Mouse (Mus musculus): ENCODE results near the gene Cap2. TPM values are rescaled to one million over a fixed set of nuclear protein-coding genes. Genes with fewer than 3 reads are reported as not detected.

The Cap2 gene
- polyA plus RNA-seq, 1 experiment from 2014 or later = 3.5 TPM

- Histone ChIP-seq H3K27ac (ENCODE audit: low read depth, low read length) (no peak overlapping the region), H3K27me3 (replicated peaks; ENCODE audit: control insufficient read depth, insufficient read depth, low read length) (no peaks in the 10 kb centered on the region), H3K9me3 (ENCODE audit: control insufficient read depth, low read length) (no peaks in the 10 kb centered on the region), H3K4me1 (replicated peaks; ENCODE audit: control insufficient read depth, insufficient read depth, low read length) (no peaks in the 10 kb centered on the region), H3K4me3 (ENCODE audit: low read depth, low read length) (no peak overlapping the region), H3K36me3 (ENCODE audit: control insufficient read depth, insufficient read depth, low read length) (no peaks in the 10 kb centered on the region), H3K9ac (ENCODE audit: low read depth, low read length) (no peak overlapping the region), H3K4me2 (no peak overlapping the region)
- DNase-seq (ENCODE audit: low spot score) (no peak), ATAC-seq (replicated peaks; ENCODE audit: low FRiP score) (no peak)
- 89% methylated on average over 5 of the region's 5 CpGs for WGBS
These were observed 87.0 kb downstream of the Cap2 start for GRCm38 (mm10) chr13:46588606-46589005.

GRCm38 (mm10) chr13:46590885-46591284 lies 89.2 kb downstream of the Cap2 start:
- no peak overlapping the region for H3K9ac ChIP-seq (ENCODE audit: low read depth, low read length)
- no peaks in the 10 kb centered on the region for H3K36me3 ChIP-seq (ENCODE audit: control insufficient read depth, insufficient read depth, low read length)
- no peak overlapping the region for H3K4me2 ChIP-seq
- DNase-seq (ENCODE audit: low spot score) (no peak), ATAC-seq (replicated peaks; ENCODE audit: low FRiP score) (no peak)
- H3K4me3 ChIP-seq (ENCODE audit: low read depth, low read length) = no peak overlapping the region
- H3K4me1 ChIP-seq (replicated peaks; ENCODE audit: control insufficient read depth, insufficient read depth, low read length) = no peaks in the 10 kb centered on the region
- H3K9me3 ChIP-seq (ENCODE audit: control insufficient read depth, low read length) = no peaks in the 10 kb centered on the region
- no peaks in the 10 kb centered on the region for H3K27me3 ChIP-seq (replicated peaks; ENCODE audit: control insufficient read depth, insufficient read depth, low read length)
- H3K27ac ChIP-seq (ENCODE audit: low read depth, low read length) = no peak overlapping the region
- WGBS = 91% methylated on average over 4 of the region's 4 CpGs

- Histone ChIP-seq H3K4me1 (replicated peaks; ENCODE audit: control insufficient read depth, insufficient read depth, low read length) (no peaks in the 10 kb centered on the region), H3K27ac (ENCODE audit: low read depth, low read length) (no peak overlapping the region), H3K4me2 (no peak overlapping the region), H3K36me3 (ENCODE audit: control insufficient read depth, insufficient read depth, low read length) (no peaks in the 10 kb centered on the region), H3K9ac (ENCODE audit: low read depth, low read length) (no peak overlapping the region), H3K27me3 (replicated peaks; ENCODE audit: control insufficient read depth, insufficient read depth, low read length) (no peaks in the 10 kb centered on the region), H3K9me3 (ENCODE audit: control insufficient read depth, low read length) (no peaks in the 10 kb centered on the region), H3K4me3 (ENCODE audit: low read depth, low read length) (no peak overlapping the region)
- 82% methylated on average over 5 of the region's 5 CpGs for WGBS
- no peak for ATAC-seq (replicated peaks; ENCODE audit: low FRiP score)
- DNase-seq (ENCODE audit: low spot score) = no peak
These were observed 99.0 kb downstream of the Cap2 start for GRCm38 (mm10) chr13:46600694-46601093.

GRCm38 (mm10) chr13:46601386-46601785 lies 99.7 kb downstream of the Cap2 start:
- WGBS = 82% methylated on average over 2 of the region's 2 CpGs

GRCm38 (mm10) chr13:46602674-46603073 lies 101.0 kb downstream of the Cap2 start:
- WGBS = 79% methylated on average over 11 of the region's 11 CpGs
- no peaks in the 10 kb centered on the region for H3K36me3 ChIP-seq (ENCODE audit: control insufficient read depth, insufficient read depth, low read length)
- DNase-seq (ENCODE audit: low spot score) (no peak), ATAC-seq (replicated peaks; ENCODE audit: low FRiP score) (no peak)
- H3K4me1 ChIP-seq (replicated peaks; ENCODE audit: control insufficient read depth, insufficient read depth, low read length) = no peaks in the 10 kb centered on the region
- no peaks in the 10 kb centered on the region for H3K9me3 ChIP-seq (ENCODE audit: control insufficient read depth, low read length)
- H3K9ac ChIP-seq (ENCODE audit: low read depth, low read length) = no peak overlapping the region
- H3K4me2 ChIP-seq = no peak overlapping the region
- H3K27ac ChIP-seq (ENCODE audit: low read depth, low read length) = no peak overlapping the region
- no peak overlapping the region for H3K4me3 ChIP-seq (ENCODE audit: low read depth, low read length)
- H3K27me3 ChIP-seq (replicated peaks; ENCODE audit: control insufficient read depth, insufficient read depth, low read length) = no peaks in the 10 kb centered on the region

More at GRCm38 (mm10) chr13:46601386-46601785, 99.7 kb downstream of the Cap2 start:
- Histone ChIP-seq H3K4me1 (replicated peaks; ENCODE audit: control insufficient read depth, insufficient read depth, low read length) (no peaks in the 10 kb centered on the region), H3K9ac (ENCODE audit: low read depth, low read length) (no peak overlapping the region), H3K9me3 (ENCODE audit: control insufficient read depth, low read length) (no peaks in the 10 kb centered on the region), H3K4me2 (no peak overlapping the region), H3K27ac (ENCODE audit: low read depth, low read length) (no peak overlapping the region), H3K36me3 (ENCODE audit: control insufficient read depth, insufficient read depth, low read length) (no peaks in the 10 kb centered on the region), H3K4me3 (ENCODE audit: low read depth, low read length) (no peak overlapping the region), H3K27me3 (replicated peaks; ENCODE audit: control insufficient read depth, insufficient read depth, low read length) (no peaks in the 10 kb centered on the region)
- DNase-seq (ENCODE audit: low spot score) = no peak
- no peak for ATAC-seq (replicated peaks; ENCODE audit: low FRiP score)

GRCm38 (mm10) chr13:46611033-46611432 lies 109.4 kb downstream of the Cap2 start:
- Histone ChIP-seq H3K27ac (ENCODE audit: low read depth, low read length) (no peak overlapping the region), H3K4me1 (replicated peaks; ENCODE audit: control insufficient read depth, insufficient read depth, low read length) (no peaks in the 10 kb centered on the region), H3K9me3 (ENCODE audit: control insufficient read depth, low read length) (no peaks in the 10 kb centered on the region), H3K9ac (ENCODE audit: low read depth, low read length) (no peak overlapping the region), H3K4me3 (ENCODE audit: low read depth, low read length) (no peak overlapping the region), H3K4me2 (no peak overlapping the region), H3K36me3 (ENCODE audit: control insufficient read depth, insufficient read depth, low read length) (no peaks in the 10 kb centered on the region), H3K27me3 (replicated peaks; ENCODE audit: control insufficient read depth, insufficient read depth, low read length) (no peaks in the 10 kb centered on the region)
- 71% methylated on average over 3 of the region's 3 CpGs for WGBS
- no peak for DNase-seq (ENCODE audit: low spot score)
- no peak for ATAC-seq (replicated peaks; ENCODE audit: low FRiP score)

GRCm38 (mm10) chr13:46613694-46614272 lies 112.1 kb downstream of the Cap2 start:
- no peak for ATAC-seq (replicated peaks; ENCODE audit: low FRiP score)
- Histone ChIP-seq H3K4me3 (ENCODE audit: low read depth, low read length) (no peak overlapping the region), H3K27ac (ENCODE audit: low read depth, low read length) (no peak overlapping the region), H3K27me3 (replicated peaks; ENCODE audit: control insufficient read depth, insufficient read depth, low read length) (no peaks in the 10 kb centered on the region), H3K4me1 (replicated peaks; ENCODE audit: control insufficient read depth, insufficient read depth, low read length) (no peaks in the 10 kb centered on the region; the same call in 1 of the 2 replicates), H3K9me3 (ENCODE audit: control insufficient read depth, low read length) (no peaks in the 10 kb centered on the region), H3K36me3 (ENCODE audit: control insufficient read depth, insufficient read depth, low read length) (no peaks in the 10 kb centered on the region), H3K9ac (ENCODE audit: low read depth, low read length) (no peak overlapping the region), H3K4me2 (no peak overlapping the region)
- DNase-seq (ENCODE audit: low spot score) = no peak
- WGBS = 49% methylated on average over 6 of the region's 6 CpGs

- Histone ChIP-seq H3K27me3 (replicated peaks; ENCODE audit: control insufficient read depth, insufficient read depth, low read length) (no peaks in the 10 kb centered on the region), H3K27ac (ENCODE audit: low read depth, low read length) (no peak overlapping the region), H3K36me3 (ENCODE audit: control insufficient read depth, insufficient read depth, low read length) (no peaks in the 10 kb centered on the region), H3K9me3 (ENCODE audit: control insufficient read depth, low read length) (no peaks in the 10 kb centered on the region), H3K4me3 (ENCODE audit: low read depth, low read length) (no peak overlapping the region), H3K9ac (ENCODE audit: low read depth, low read length) (no peak overlapping the region), H3K4me1 (replicated peaks; ENCODE audit: control insufficient read depth, insufficient read depth, low read length) (no peaks in the 10 kb centered on the region; the same call in 1 of the 2 replicates), H3K4me2 (no peak overlapping the region)
- 85% methylated on average over 19 of the region's 19 CpGs for WGBS
- DNase-seq (ENCODE audit: low spot score) (no peak), ATAC-seq (replicated peaks; ENCODE audit: low FRiP score) (no peak)
These were observed 115.2 kb downstream of the Cap2 start for GRCm38 (mm10) chr13:46616673-46617362.

- H3K27me3 ChIP-seq (replicated peaks; ENCODE audit: control insufficient read depth, insufficient read depth, low read length) = no peaks in the 10 kb centered on the region
- 57% methylated on average over 11 of the region's 11 CpGs for WGBS
- no peaks in the 10 kb centered on the region; the same call in 1 of the 2 replicates for H3K4me1 ChIP-seq (replicated peaks; ENCODE audit: control insufficient read depth, insufficient read depth, low read length)
- peaks cover 3% of the 10 kb centered on the region; the same call in 1 of the 2 replicates for H3K36me3 ChIP-seq (ENCODE audit: control insufficient read depth, insufficient read depth, low read length)
- H3K9me3 ChIP-seq (ENCODE audit: control insufficient read depth, low read length) = no peaks in the 10 kb centered on the region
- no peak overlapping the region for H3K9ac ChIP-seq (ENCODE audit: low read depth, low read length)
- H3K27ac ChIP-seq (ENCODE audit: low read depth, low read length) = no peak overlapping the region
- no peak overlapping the region for H3K4me2 ChIP-seq
- ATAC-seq (replicated peaks; ENCODE audit: low FRiP score) (no peak), DNase-seq (ENCODE audit: low spot score) (no peak)
- no peak overlapping the region for H3K4me3 ChIP-seq (ENCODE audit: low read depth, low read length)
These were observed 118.0 kb downstream of the Cap2 start for GRCm38 (mm10) chr13:46619633-46620032.
